Comparison of ENCODE assay signal across 25 mouse cellular contexts in the genomic region with DNA sequence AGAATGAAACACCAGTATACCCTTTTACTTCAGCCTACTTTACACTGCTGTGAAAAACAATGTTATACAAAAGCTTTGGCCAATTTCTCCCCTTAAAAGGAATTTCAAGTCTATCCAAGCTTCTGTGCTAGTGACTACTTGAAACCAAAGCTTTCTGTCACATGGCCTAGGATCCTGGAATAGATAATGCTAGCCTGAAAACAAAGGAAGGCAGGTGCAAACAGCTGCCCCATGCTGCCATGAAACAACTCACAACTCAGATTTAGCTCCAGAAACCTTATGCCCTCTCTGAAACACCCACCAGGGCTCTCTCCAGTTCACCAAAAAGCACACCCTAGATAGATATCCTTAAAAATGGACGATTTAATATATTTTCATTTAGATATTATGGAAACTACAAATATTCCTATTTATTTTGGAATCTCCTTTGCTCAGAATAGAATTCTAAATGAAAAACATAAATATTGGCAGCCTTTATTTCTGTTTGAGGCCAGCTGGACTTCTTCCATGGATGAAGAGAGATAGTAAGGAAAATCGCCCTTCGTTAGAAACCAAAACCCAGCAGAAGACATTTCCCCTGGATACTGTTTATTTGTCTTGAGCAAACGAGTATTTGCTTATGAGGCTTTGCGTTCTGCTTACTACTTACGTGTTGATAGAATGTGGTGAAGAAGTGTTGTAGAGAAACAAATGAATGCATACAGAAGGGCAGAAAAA.
A peak's percentile ranks its signal among the peaks of the same experiment; 100 is the strongest.
DNase-seq lines count a peak whose midpoint lies in the region; ATAC-seq and TF ChIP-seq lines count a peak whose summit lies in the region.
"Had no signal": no experiment of that assay in that cellular context is flagged by ENCODE, and none has a peak within 500 bp of the region (broad histone marks: within the 10 kb centered on the region; RNA-seq: fewer than 3 reads in every experiment).

No protein-coding gene starts in this region.

- no peak for TF ChIP-seq EP300 in stomach, postnatal 0 days (optimal IDR thresholded peaks at IDR 0.05)

- H3K27me3 ChIP-seq in lung, embryonic 14.5 days (ENCODE audit: insufficient read depth, low read length): no peaks in the 10 kb centered on the region
- H3K27me3 ChIP-seq in stomach, embryonic 16.5 days (ENCODE audit: control insufficient read depth, insufficient read depth, low read length): no peaks in the 10 kb centered on the region
- H3K27me3 ChIP-seq in stomach, postnatal 0 days (ENCODE audit: control insufficient read depth, insufficient read depth, low read length): no peaks in the 10 kb centered on the region
- H3K27me3 ChIP-seq in cerebellum, adult 2 months (ENCODE audit: control insufficient read depth, insufficient read depth, low read length): no peaks in the 10 kb centered on the region
- H3K27me3 ChIP-seq: forebrain, embryonic 15.5 days; midbrain, embryonic 15.5 days; neural tube, embryonic 12.5 days had no signal

- no peak for TF ChIP-seq POLR2A in cerebellum, adult 2 months (IDR thresholded peaks at IDR 0.05; ENCODE audit: borderline replicate concordance, insufficient read depth, low read length)

- no peaks in the 10 kb centered on the region for H3K36me3 ChIP-seq in lung, embryonic 14.5 days (ENCODE audit: insufficient read depth)
- no peaks in the 10 kb centered on the region for H3K36me3 ChIP-seq in stomach, embryonic 16.5 days (ENCODE audit: control insufficient read depth, insufficient read depth, low read length)
- H3K36me3 ChIP-seq in stomach, postnatal 0 days (ENCODE audit: control insufficient read depth, insufficient read depth, low read length): no peaks in the 10 kb centered on the region
- H3K36me3 ChIP-seq: forebrain, embryonic 10.5 days; forebrain, embryonic 15.5 days; limb, embryonic 12.5 days; midbrain, embryonic 10.5 days; midbrain, embryonic 15.5 days; neural tube, embryonic 12.5 days had no signal

- WGBS in lung, embryonic 14.5 days: 51% methylated on average over 6 of the region's 6 CpGs
- WGBS in stomach, embryonic 16.5 days: 62% methylated on average over 6 of the region's 6 CpGs
- 57% methylated on average over 6 of the region's 6 CpGs for WGBS in stomach, postnatal 0 days
- WGBS in cerebellum, adult 2 months: 59% methylated on average over 6 of the region's 6 CpGs

- no peaks in the 10 kb centered on the region for H3K9me3 ChIP-seq in lung, embryonic 14.5 days (ENCODE audit: low read depth, low read length)
- no peaks in the 10 kb centered on the region for H3K9me3 ChIP-seq in stomach, embryonic 16.5 days (replicated peaks; ENCODE audit: control insufficient read depth, low read length)
- H3K9me3 ChIP-seq in stomach, postnatal 0 days (ENCODE audit: control insufficient read depth, low read length): no peaks in the 10 kb centered on the region
- H3K9me3 ChIP-seq: forebrain, embryonic 10.5 days; forebrain, embryonic 15.5 days; limb, embryonic 12.5 days; midbrain, embryonic 10.5 days; midbrain, embryonic 15.5 days; neural tube, embryonic 12.5 days had no signal

- no peak overlapping the region for H3K27ac ChIP-seq in lung, embryonic 14.5 days (ENCODE audit: low read depth)
- H3K27ac ChIP-seq in stomach, embryonic 16.5 days (ENCODE audit: low read length): peak overlapping the region; percentile 39; the same call in 1 of the 2 replicates
- H3K27ac ChIP-seq in stomach, postnatal 0 days (replicated peaks): no peak overlapping the region
- H3K27ac ChIP-seq in cerebellum, adult 2 months (ENCODE audit: insufficient read depth, low read length): no peak overlapping the region
- H3K27ac ChIP-seq: forebrain, embryonic 10.5 days; forebrain, embryonic 15.5 days; limb, embryonic 12.5 days; midbrain, embryonic 10.5 days; midbrain, embryonic 15.5 days; neural tube, embryonic 12.5 days had no signal

- DNase-seq in lung, embryonic 14.5 days: peak; percentile 62
- no peak for DNase-seq in lung, postnatal 4 days
- DNase-seq in stomach, postnatal 0 days (ENCODE audit: low spot score): no peak
- peak; percentile 55 for DNase-seq in NIH3T3 (ENCODE audit: low read depth)
- DNase-seq in cerebellum, adult 2 months: no peak
- no peak for DNase-seq in kidney, adult 9 months
- DNase-seq: adrenal gland, adult 8-10 months; B cell, adult 2 months; cerebellum, adult 8-10 months; cerebellum, postnatal 25 days; gastrocnemius, postnatal 10 days; kidney, adult 8-10 months; kidney, postnatal 14 days; right cerebral cortex, adult 18-20 months; thymus, postnatal 4 days had no signal

- no peak overlapping the region for H3K9ac ChIP-seq in lung, embryonic 14.5 days
- no peak overlapping the region for H3K9ac ChIP-seq in stomach, embryonic 16.5 days (ENCODE audit: low read length)
- no peak overlapping the region for H3K9ac ChIP-seq in stomach, postnatal 0 days (ENCODE audit: low read length)
- H3K9ac ChIP-seq: forebrain, embryonic 15.5 days; limb, embryonic 12.5 days; midbrain, embryonic 15.5 days; neural tube, embryonic 12.5 days had no signal

- no peak for TF ChIP-seq CTCF in lung, embryonic 14.5 days (IDR thresholded peaks at IDR 0.05; ENCODE audit: low read depth)
- TF ChIP-seq CTCF in stomach, postnatal 0 days (IDR thresholded peaks at IDR 0.05; ENCODE audit: low read depth): no peak
- no peak for TF ChIP-seq CTCF in cerebellum, adult 2 months (IDR thresholded peaks at IDR 0.05; ENCODE audit: borderline replicate concordance, insufficient read depth, low read depth, low read length)

- no peak overlapping the region for H3K4me2 ChIP-seq in lung, embryonic 14.5 days
- no peak overlapping the region for H3K4me2 ChIP-seq in stomach, embryonic 16.5 days (ENCODE audit: low read depth, low read length)
- H3K4me2 ChIP-seq in stomach, postnatal 0 days (replicated peaks; ENCODE audit: low read depth): no peak overlapping the region
- H3K4me2 ChIP-seq: forebrain, embryonic 15.5 days; limb, embryonic 12.5 days; liver, embryonic 11.5 days; midbrain, embryonic 15.5 days; neural tube, embryonic 12.5 days had no signal

- no peaks in the 10 kb centered on the region for H3K4me1 ChIP-seq in lung, embryonic 14.5 days (ENCODE audit: insufficient read depth)
- peaks cover 3% of the 10 kb centered on the region; the same call in 1 of the 2 replicates for H3K4me1 ChIP-seq in stomach, embryonic 16.5 days (ENCODE audit: control insufficient read depth, insufficient read depth, low read length)
- no peaks in the 10 kb centered on the region for H3K4me1 ChIP-seq in stomach, postnatal 0 days (replicated peaks; ENCODE audit: control insufficient read depth, insufficient read depth)
- no peaks in the 10 kb centered on the region for H3K4me1 ChIP-seq in cerebellum, adult 2 months (ENCODE audit: control insufficient read depth, insufficient read depth, low read length)
- H3K4me1 ChIP-seq: forebrain, embryonic 10.5 days; forebrain, embryonic 15.5 days; limb, embryonic 12.5 days; midbrain, embryonic 10.5 days; midbrain, embryonic 15.5 days; neural tube, embryonic 12.5 days had no signal

- no peak for ATAC-seq in lung, embryonic 14.5 days (ENCODE audit: insufficient read depth)
- no peak for ATAC-seq in stomach, embryonic 16.5 days (ENCODE audit: insufficient read depth, low FRiP score)
- no peak for ATAC-seq in stomach, postnatal 0 days (ENCODE audit: low FRiP score, low TSS enrichment)
- ATAC-seq: activated CD4-positive, CD25-positive, alpha-beta regulatory T cell, adult 4 months; forebrain, embryonic 15.5 days; hindbrain, embryonic 16.5 days; midbrain, embryonic 15.5 days had no signal

- no peak overlapping the region for H3K4me3 ChIP-seq in lung, embryonic 14.5 days (ENCODE audit: low read depth, low read length)
- no peak overlapping the region for H3K4me3 ChIP-seq in stomach, embryonic 16.5 days (replicated peaks; ENCODE audit: low read length)
- no peak overlapping the region for H3K4me3 ChIP-seq in stomach, postnatal 0 days (ENCODE audit: low read depth, low read length)
- H3K4me3 ChIP-seq in cerebellum, adult 2 months (replicated peaks; ENCODE audit: insufficient read depth, low read depth, low read length): no peak overlapping the region
- H3K4me3 ChIP-seq: forebrain, embryonic 10.5 days; forebrain, embryonic 15.5 days; limb, embryonic 12.5 days; midbrain, embryonic 10.5 days; midbrain, embryonic 15.5 days; neural tube, embryonic 12.5 days had no signal

Comparison
In these comparisons a context has a peak if more than half of its experiments do, and no peak if none do; other contexts are left out.
1. DNase-seq: peak in lung, embryonic 14.5 days (single experiment) and NIH3T3 (single experiment); none in lung, postnatal 4 days (0 of 2), stomach, postnatal 0 days (single experiment), cerebellum, adult 2 months (0 of 2) and kidney, adult 9 months (single experiment).